Mouse (Mus musculus) left cerebral cortex, postnatal 14 days (tissue): ENCODE data around the gene Lamtor3. TPM values are rescaled to one million over a fixed set of nuclear protein-coding genes. Genes with fewer than 3 reads are reported as not detected.
A peak's percentile ranks its signal among the peaks of the same experiment; 100 is the strongest.
"Not testable (repeated sequence)": the region's sequence is repeated elsewhere in the genome, so short reads cannot be mapped to it uniquely, and the experiment has no call there.

Experiments used
- DNase-seq, 2 experiments: peaks; one replicate each; pipeline ENCODE4 v3.0.0; 2021 to 2022; ENCODE audit warnings: low spot score in 2 of 2, mixed read lengths in 1 of 2
- intact Hi-C: fragments of 180-260 bp; cut with DNase I; formaldehyde crosslinking; loops from one replicate; pipeline ENCODE4 v1.15.1; 2025
- long read RNA-seq, 2 experiments: library from polyadenylated mRNA; stranded (forward); transcript quantifications; one replicate each; pipeline ENCODE4 v2.0.0; 2021
- total RNA-seq, 2 experiments: library from RNA; stranded (reverse); gene quantifications; 2 replicates each; pipeline ENCODE4 v1.2.3; 2021

Lamtor3 gene
- 10 to 100 TPM; 67.3 to 79.5 TPM for total RNA-seq
- long read RNA-seq, experiment 1, transcript Lamtor3-201 (7 exons, 1,295 nt) = major isoform, 74 of 94 reads
- long read RNA-seq, experiment 1, partial matches to known transcripts = 14 of 94 reads
- long read RNA-seq, experiment 1, other reads (novel, unspliced or antisense) = 2 of 94 reads
- long read RNA-seq, experiment 2, transcript Lamtor3-201 (7 exons, 1,295 nt) = major isoform, 58 of 75 reads
- long read RNA-seq, experiment 2, partial matches to known transcripts = 12 of 75 reads
- long read RNA-seq, experiment 2, other reads (novel, unspliced or antisense) = 4 of 75 reads

GRCm38 (mm10) chr3:137918172-137918931 lies at the start of gene Lamtor3:
Gene Lamtor3 (plus strand): TSS chr3:137918506.
- DNase-seq = peak; percentile 88 to 90
- intact Hi-C loops = loop anchor here (2.0 kb wide), 2 partner anchors 54 to 224 kb away; partner anchors contain the start of genes H2afz and Trmt10a

- intact Hi-C loops = no loop called here
- DNase-seq = no peak
Observed at GRCm38 (mm10) chr3:137869395-137869794, 48.9 kb upstream of the Lamtor3 start.

- intact Hi-C loops = no loop called here
- DNase-seq = no peak
Observed at GRCm38 (mm10) chr3:137879313-137879712, 39.0 kb upstream of the Lamtor3 start.

GRCm38 (mm10) chr3:137880109-137880748 lies 38.1 kb upstream of the Lamtor3 start:
- peak in 1 of 2 experiments; percentile 49 for DNase-seq
- intact Hi-C loops = no loop called here

GRCm38 (mm10) chr3:137881093-137881492 lies 37.2 kb upstream of the Lamtor3 start:
- intact Hi-C loops = no loop called here
- no peak for DNase-seq

DNA sequence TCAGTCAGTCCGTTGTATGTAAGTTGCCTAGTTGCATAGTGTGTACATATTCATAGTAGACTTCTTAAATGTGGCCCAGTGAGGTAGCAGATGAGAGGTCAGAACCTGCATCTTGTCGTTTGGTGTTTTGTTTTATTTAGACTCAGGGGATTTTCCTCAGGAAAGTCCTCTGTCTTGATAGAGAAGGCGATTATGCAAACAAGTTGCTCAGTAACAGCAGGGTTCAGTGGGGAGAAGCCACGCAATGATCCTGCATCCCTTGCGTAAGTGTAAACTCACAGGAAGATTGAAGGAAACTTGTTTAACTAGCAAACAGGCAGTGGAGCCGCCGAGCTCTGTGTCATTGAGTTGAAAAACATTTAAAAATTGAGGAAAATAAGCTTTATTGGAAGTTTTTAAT lies 30.3 kb upstream of the Lamtor3 start:
- DNase-seq = no peak
- intact Hi-C loops = no loop called here

DNA sequence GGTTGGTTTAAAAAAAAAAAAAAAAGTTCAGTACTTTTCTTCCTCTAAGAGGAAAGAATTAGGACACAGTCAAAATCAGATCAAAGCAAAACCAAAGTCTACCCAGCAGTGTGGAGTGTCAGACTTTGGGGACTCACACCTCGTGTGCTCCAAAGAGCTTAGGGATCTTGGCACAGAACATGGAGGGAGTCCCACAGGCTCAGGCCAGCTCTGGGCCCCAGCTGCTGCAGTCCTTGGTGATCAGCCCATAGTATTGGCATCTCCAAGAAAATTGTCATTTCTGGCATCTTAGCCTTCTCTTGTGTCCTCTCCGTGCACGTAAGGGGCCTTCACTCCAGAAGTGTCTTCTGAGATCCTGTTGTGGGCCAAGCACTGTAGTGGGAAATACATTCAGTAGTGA lies 27.2 kb upstream of the Lamtor3 start:
- intact Hi-C loops = no loop called here

GRCm38 (mm10) chr3:137892118-137892517 lies 26.2 kb upstream of the Lamtor3 start:
- intact Hi-C loops = no loop called here
- DNase-seq = no peak

More for the DNA sequence above, 27.2 kb upstream of the Lamtor3 start:
- DNase-seq = no peak

DNA sequence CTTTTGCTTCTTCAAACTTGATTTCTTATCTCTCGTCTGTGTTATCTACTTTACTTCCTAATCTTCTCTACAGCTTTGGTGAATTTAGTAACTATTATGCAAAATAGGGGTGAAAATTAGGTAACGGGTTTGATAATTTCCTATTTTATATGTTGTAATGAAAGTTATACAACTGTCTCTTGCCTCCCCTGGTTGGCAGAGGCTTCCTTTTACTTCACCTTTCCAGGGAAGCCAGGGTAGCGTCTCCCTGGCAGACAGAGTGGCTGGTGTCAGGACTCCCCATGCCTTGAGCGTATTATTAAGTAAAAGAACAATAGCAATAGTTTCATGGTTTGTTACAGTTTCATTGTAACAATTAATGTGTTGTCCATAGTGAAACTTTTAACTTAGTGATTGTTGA lies 24.5 kb upstream of the Lamtor3 start:
- no peak for DNase-seq
- intact Hi-C loops = no loop called here

GRCm38 (mm10) chr3:137895196-137895595 lies 23.1 kb upstream of the Lamtor3 start:
- intact Hi-C loops = no loop called here
- DNase-seq = no peak

DNA sequence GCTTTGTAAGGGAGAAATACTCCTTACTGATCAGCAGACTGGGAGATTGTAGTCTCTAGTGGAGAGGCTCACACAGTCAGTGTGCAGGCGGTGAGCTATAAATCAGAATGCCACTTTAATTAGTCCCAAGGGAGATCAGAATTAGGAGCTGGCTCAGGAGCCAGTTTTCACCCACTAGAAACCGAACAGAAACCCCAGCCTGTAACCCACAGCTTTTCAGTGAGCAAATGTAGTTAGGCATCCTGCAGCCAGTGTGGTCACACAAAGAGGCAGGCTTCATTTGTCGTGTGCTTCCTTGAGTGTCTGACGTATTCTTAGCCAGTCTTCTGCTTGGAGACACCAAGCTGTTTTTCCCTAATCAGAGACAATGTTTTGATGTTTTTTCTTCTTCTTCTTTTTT lies 21.9 kb upstream of the Lamtor3 start:
- intact Hi-C loops = no loop called here
- no peak for DNase-seq

DNA sequence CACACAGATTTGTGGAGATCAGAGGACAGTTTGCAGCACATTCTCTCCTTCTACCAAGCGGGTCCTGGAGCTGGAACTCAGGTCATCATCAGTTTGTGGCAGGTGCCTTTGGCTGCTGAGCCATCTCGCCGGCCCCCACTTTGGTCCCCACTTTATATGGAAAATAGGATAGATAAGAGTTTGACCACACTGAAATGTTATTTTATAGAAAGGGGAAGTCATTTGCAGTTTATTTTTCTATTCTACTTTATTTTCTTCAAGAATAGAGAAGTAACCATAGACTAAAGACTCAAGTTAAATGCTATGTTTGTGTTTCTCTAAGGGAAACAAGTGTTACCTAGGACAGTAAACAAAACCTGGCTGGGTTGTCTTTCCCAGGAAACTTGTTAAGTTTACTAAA lies 21.4 kb upstream of the Lamtor3 start:
- intact Hi-C loops = no loop called here
- no peak for DNase-seq

GRCm38 (mm10) chr3:137897685-137898084 lies 20.6 kb upstream of the Lamtor3 start:
- intact Hi-C loops = no loop called here
- no peak for DNase-seq

DNA sequence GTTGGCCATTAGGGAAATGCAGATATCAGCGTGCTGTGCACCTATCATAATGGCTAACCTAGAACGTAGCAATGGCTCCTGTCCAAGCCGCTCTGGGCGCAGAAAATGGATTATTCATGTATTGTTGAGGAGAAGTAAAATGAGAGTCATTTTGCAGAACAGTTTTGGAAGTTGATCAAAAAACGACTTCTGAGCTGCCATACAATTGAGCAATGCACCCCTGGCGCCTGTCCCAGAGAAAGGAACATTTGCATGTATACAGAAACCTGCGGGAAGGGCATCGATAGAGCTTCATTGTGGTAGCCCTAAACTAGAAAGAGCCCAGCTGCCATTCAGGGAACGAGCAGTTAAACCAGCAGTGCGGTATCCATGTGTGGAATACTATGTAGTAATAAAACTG lies 18.2 kb upstream of the Lamtor3 start:
- intact Hi-C loops = no loop called here

DNA sequence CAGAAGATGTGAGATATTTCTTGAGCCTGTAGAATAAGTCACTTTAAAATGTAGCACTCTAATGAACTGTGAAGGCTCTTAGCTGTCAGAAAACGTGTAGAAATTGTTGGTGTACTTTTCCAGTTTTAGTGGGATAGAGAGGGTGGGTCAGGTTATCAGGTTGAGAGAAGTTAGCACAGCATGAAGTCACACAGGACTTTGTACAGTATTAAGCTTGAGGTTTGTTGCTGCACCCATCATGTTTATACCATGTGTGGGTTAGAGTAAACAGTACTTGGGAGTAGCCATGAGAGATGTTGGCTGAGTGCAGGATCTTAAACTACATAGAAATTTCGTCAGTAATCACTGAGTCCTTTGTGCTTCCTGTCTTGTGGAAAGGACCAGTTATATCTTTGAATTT lies 5.2 kb upstream of the Lamtor3 start:
- intact Hi-C loops = no loop called here
- no peak for DNase-seq

More for the DNA sequence above, 18.2 kb upstream of the Lamtor3 start:
- DNase-seq = peak in 1 of 2 experiments; percentile 21

- intact Hi-C loops = not testable (repeated sequence)
Observed at GRCm38 (mm10) chr3:137914567-137914966, 3.7 kb upstream of the Lamtor3 start.

DNA sequence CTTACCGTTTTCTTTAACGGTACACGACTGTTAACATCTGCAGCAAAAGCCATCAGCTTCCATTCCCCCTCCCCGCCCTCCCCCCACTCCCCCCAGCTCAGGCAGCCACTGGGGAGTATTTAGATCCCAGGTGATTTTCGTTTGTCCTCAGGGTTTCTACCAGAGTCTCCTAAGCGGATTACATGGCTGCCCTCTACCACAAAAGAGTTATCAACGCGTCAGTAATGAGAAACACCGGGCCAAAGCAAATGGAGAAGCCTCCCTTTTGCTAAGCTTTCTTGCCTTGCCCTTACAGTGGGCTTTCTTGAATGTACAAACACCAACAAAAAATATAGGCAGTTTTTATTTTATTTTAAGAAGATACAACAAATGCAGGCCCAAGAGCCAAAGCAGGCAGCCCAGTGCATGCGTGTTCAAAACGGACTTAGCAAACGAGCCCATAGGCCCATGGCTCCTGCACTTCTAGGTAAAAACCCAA lies 573 bp upstream of the Lamtor3 start:
- DNase-seq = no peak
- intact Hi-C loops = loop anchor here (2.0 kb wide), 2 partner anchors 53 to 225 kb away; partner anchors contain the start of genes H2afz and Trmt10a

More at GRCm38 (mm10) chr3:137914567-137914966, 3.7 kb upstream of the Lamtor3 start:
- DNase-seq = not testable (repeated sequence)

DNA sequence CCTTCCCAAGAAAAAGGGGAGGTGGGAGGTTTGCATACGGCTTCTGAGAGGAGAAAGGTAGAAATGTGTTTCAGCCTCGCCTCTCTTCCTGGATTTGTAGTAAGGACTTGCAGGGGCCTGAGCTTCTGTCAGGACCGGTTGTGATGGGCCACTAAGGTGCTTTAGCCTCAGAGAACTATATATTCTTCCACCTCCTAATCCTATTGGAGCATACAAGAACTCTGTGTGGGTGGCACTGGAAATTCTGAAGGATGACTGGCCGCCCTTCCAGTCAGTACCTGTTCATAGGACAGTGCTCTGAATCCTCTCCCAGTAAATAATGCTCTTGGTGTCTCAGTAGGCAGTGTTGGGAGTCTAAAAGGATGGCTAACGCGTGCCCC lies 616 bp downstream of the Lamtor3 start:
- peak; percentile 41 to 64 for DNase-seq
- intact Hi-C loops = loop anchor here (2.0 kb wide), 2 partner anchors 54 to 224 kb away; partner anchors contain the start of genes H2afz and Trmt10a

DNA sequence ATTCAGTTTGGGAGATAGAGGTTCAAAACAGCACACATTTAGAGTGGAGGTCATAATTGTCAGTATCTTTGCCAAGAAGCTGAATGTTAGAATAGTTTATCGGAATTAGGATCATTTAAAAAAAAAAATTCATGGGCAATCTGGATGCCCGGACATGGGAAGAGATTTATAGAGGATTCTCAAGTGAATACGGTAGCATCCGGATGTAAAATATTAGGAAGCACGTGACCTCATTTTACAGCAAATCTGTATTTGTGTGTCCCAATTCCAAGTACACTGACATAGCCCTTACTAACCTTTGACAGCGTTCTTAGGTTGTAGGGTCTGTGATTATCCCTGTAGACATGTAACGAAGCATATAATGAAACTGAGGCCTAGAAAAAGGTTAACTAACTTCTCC lies 1.1 kb downstream of the Lamtor3 start:
- intact Hi-C loops = loop anchor here (2.0 kb wide), 2 partner anchors 55 to 223 kb away; partner anchors contain the start of genes H2afz and Trmt10a
- no peak for DNase-seq

DNA sequence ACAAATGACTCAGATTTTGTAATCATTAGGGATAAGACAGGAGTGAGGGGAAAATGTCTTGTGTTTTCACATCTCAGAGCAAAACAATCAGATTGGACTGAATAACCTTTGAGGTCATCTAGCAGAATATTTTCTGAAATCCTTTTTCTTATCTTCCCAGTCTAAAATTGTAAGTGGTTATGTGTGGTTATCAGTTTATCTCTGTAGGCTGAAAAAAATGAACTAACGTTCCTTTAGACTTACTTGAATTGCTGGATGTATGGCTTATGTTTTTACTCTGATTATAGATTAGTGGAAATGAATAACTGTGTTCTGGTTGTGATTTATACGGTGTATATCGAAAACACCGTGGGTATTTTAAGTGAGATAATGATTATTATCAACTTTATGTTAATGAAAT lies 2.3 kb downstream of the Lamtor3 start:
- intact Hi-C loops = no loop called here

More for the DNA sequence above, 2.3 kb downstream of the Lamtor3 start:
- no peak for DNase-seq
